Mouse (Mus musculus) stomach, embryonic 16.5 days (tissue): ENCODE measurements at regions not wholly inside any gene's neighbourhood (a gene's known extent, or its start where the extent isn't known, plus 50 kb on each side); places are given as distances from the start of the nearest gene placed in this dataset.

Experiments used
- ATAC-seq: fragments of 200-750 bp; cut with Nextera tagmentation; 2 replicates; pipeline ENCODE4 v1.8.0; 2017; ENCODE audit warnings: moderate number of reproducible peaks, moderate TSS enrichment; ENCODE audit not compliant: insufficient read depth, low FRiP score
- H3K27ac ChIP-seq: fragments of 300-500 bp; sonication (generic); 2 replicates; pipeline ENCODE4 v1.5.1; 2014; ENCODE audit warnings: low read length
- H3K27me3 ChIP-seq: fragments of 300-500 bp; sonication (generic); 2 replicates; pipeline ENCODE4 v1.6.1; 2014; ENCODE audit warnings: low read length, control low read depth, mixed read lengths; ENCODE audit not compliant: control insufficient read depth, insufficient read depth
- H3K36me3 ChIP-seq: fragments of 300-500 bp; sonication (generic); 2 replicates; pipeline ENCODE4 v1.6.1; 2014; ENCODE audit warnings: low read length; ENCODE audit not compliant: control insufficient read depth, insufficient read depth
- H3K4me1 ChIP-seq: fragments of 300-500 bp; sonication (generic); 2 replicates; pipeline ENCODE4 v1.6.1; 2014; ENCODE audit warnings: low read length, control low read depth, mixed read lengths; ENCODE audit not compliant: control insufficient read depth, insufficient read depth
- H3K4me2 ChIP-seq: fragments of 300-500 bp; sonication (generic); 2 replicates; pipeline ENCODE4 v1.6.1; 2014; ENCODE audit warnings: low read depth, low read length, mixed read lengths
- H3K4me3 ChIP-seq: fragments of 300-500 bp; sonication (generic); replicated peaks from 2 replicates; pipeline ENCODE4 v1.5.1; 2014; ENCODE audit warnings: mild to moderate bottlenecking, low read length
- H3K9ac ChIP-seq: fragments of 300-500 bp; sonication (generic); 2 replicates; pipeline ENCODE4 v1.6.1; 2014; ENCODE audit warnings: low read length
- H3K9me3 ChIP-seq: fragments of 300-500 bp; sonication (generic); replicated peaks from 2 replicates; pipeline ENCODE4 v1.6.1; 2016; ENCODE audit warnings: low read length, control low read depth; ENCODE audit not compliant: control insufficient read depth
- WGBS: fragments of 180-500 bp; shearing (Covaris S2); extraction: QIAGEN DNeasy Blood & Tissue Kit; methylation state at CpG from one replicate; pipeline ENCODE4 v1.1.7; 2014; 5-methylcytosine and 5-hydroxymethylcytosine counted together

DNA sequence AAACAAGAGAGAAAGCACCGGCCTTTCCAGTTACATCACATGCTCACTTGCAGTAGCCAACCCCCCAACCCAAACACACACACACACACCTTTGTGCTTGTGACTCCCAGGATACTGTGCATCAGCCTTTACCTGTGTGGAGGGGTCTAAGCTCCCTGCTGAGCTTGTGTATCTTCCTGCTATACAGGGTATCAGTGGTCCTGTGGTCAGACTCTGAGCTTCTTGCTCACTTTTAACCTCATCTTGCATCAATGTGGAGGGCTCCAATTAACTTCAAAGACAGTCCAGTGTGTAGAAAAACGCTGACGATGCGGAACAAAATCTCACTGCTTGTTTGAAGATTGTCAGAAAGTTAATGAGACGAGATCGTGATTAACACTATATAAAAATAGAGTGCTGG is 71.4 kb upstream of the Gypa start:
- no peak overlapping the region for H3K4me3 ChIP-seq
- no peaks in the 10 kb centered on the region for H3K36me3 ChIP-seq
- no peaks in the 10 kb centered on the region for H3K9me3 ChIP-seq
- H3K4me2 ChIP-seq, result no peak overlapping the region
- H3K27ac ChIP-seq, result no peak overlapping the region
- no peak overlapping the region for H3K9ac ChIP-seq
- ATAC-seq, result no peak
- no peaks in the 10 kb centered on the region for H3K27me3 ChIP-seq
- H3K4me1 ChIP-seq, result no peaks in the 10 kb centered on the region
- 88% methylated on average over 6 of the region's 6 CpGs for WGBS

DNA sequence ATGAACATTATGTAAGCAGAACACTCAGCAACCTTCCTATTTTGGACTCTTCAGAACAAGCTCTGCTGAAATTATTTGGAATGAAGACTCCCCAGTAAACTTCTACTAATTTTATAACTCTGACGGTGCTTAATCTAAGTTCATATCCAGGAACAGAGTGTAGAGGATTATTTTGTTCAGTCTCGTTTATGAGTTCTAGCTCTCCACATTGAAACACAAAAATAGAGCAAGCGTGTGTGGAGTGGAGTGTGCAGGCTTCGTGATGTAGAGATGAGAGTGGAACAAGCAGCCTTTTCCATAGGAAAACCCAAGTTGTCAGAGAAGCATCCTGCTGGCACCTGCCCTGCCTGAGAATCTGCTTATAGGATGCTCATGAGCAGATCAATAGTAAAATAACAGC is 77.5 kb upstream of the Gypa start:
- Histone ChIP-seq H3K4me2 (no peak overlapping the region), H3K36me3 (no peaks in the 10 kb centered on the region), H3K9ac (no peak overlapping the region), H3K27me3 (no peaks in the 10 kb centered on the region), H3K4me1 (no peaks in the 10 kb centered on the region), H3K9me3 (no peaks in the 10 kb centered on the region), H3K27ac (no peak overlapping the region), H3K4me3 (no peak overlapping the region)
- WGBS, result 80% methylated on average over 4 of the region's 4 CpGs
- ATAC-seq, result no peak

DNA sequence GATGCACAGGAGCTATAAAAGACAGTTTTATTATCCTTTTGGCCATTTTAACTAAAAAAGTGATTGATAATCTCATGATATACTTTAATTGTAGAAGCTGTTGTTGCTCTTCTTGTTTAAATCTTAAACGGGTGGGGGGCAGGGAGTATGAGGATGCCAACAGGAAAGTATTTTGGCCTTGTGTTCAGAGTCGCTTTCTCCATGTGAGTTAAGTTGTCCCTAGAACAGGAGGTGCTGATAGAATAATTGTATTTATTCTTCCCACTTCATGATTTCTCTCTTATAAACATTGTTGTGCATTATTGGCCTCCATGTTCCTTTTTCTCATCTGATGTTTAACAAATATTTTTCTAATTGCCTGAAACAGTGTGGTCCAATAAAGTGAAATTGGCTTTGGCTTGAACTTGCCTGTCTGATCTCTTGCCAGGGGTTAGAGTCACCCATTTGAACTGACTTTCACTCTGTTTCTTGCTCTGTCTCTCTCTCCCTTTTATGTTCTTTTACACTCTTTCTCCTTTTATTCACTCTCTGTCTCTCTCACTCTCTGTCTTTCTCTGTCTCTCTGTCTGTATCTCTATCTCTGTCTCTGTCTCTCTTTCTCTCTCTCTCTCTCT is 93.9 kb upstream of the Gypa start:
- WGBS, result 67% methylated on average over 2 of the region's 2 CpGs
- H3K9ac ChIP-seq, result no peak overlapping the region
- no peaks in the 10 kb centered on the region for H3K4me1 ChIP-seq
- no peak for ATAC-seq
- no peak overlapping the region for H3K27ac ChIP-seq
- no peaks in the 10 kb centered on the region for H3K9me3 ChIP-seq
- H3K36me3 ChIP-seq, result no peaks in the 10 kb centered on the region
- no peak overlapping the region for H3K4me3 ChIP-seq
- no peak overlapping the region for H3K4me2 ChIP-seq
- H3K27me3 ChIP-seq, result no peaks in the 10 kb centered on the region

DNA sequence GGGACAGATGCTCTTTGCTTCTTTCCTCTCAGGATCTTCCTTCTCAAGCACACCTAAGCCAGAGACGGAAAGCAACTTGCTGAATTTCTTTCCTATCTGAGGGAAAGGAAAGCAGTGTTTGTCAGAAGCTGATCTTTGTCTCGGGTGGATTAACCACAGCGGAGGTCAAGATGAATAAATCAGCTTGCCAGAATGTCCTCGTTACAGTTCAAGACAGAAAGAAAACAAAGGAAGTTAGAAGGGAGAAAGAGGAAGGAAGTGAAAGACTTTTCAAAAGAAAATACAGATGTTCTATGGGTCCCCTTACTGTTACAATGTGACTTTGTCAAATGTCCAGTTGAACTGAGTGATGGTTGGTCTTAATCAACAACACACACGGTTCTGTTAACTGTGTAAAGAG is 98.6 kb upstream of the Gypa start:
- no peak overlapping the region for H3K4me2 ChIP-seq
- no peaks in the 10 kb centered on the region for H3K9me3 ChIP-seq
- H3K27me3 ChIP-seq, result no peaks in the 10 kb centered on the region
- no peaks in the 10 kb centered on the region for H3K36me3 ChIP-seq
- H3K4me1 ChIP-seq, result no peaks in the 10 kb centered on the region
- ATAC-seq, result no peak
- no peak overlapping the region for H3K27ac ChIP-seq
- H3K9ac ChIP-seq, result no peak overlapping the region
- no peak overlapping the region for H3K4me3 ChIP-seq
- WGBS, result 25% methylated on average over 5 of the region's 5 CpGs

DNA sequence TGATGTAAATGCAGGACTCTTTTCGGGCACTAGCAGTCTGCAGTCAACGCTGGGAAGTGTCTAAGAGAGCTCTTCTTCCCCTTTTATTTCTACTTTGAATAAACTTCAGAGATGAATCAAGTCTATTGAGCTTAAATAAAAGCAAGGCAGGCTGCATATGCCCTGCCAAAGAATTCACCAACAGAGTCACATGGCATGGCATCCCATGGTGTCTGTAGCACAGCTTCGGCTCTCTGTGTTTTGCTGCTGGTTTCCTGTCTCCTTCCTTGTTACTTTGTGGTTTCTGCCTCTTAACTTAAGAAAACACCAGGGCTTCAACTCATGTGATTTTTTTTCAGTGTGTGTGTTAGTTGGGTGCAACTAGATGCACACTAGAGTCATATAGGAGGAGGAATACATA is 100.5 kb upstream of the Gypa start:
- ATAC-seq, result no peak
- no peak overlapping the region for H3K4me3 ChIP-seq
- 83% methylated on average over 3 of the region's 3 CpGs for WGBS

DNA sequence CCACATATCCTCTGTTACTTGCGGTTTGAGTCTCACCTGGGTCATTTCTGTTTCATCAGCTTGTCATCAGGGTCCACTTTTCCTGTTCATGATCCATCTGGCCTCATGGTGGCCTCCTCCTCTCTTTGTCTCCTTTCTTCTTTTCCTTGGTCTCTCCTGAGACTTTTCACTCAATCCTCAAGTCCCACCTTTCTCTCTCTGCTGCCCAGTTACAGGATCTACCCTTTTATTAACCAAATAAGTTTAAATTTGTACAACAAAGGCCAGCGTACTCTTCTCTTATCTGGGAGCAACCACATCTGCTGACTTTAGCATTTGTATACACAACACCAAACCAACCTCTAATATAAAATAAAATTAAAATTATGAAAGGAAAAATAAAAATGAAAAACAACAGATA is 124.4 kb upstream of the Gypa start:
- Histone ChIP-seq H3K4me3 (no peak overlapping the region), H3K36me3 (no peaks in the 10 kb centered on the region), H3K27me3 (no peaks in the 10 kb centered on the region), H3K9me3 (no peaks in the 10 kb centered on the region), H3K27ac (no peak overlapping the region), H3K9ac (no peak overlapping the region), H3K4me1 (no peaks in the 10 kb centered on the region), H3K4me2 (no peak overlapping the region)
- WGBS, result 84% methylated on average over 2 of the region's 2 CpGs
- ATAC-seq, result no peak

More for the DNA sequence above, 100.5 kb upstream of the Gypa start:
- Histone ChIP-seq H3K9ac (no peak overlapping the region), H3K9me3 (no peaks in the 10 kb centered on the region), H3K4me2 (no peak overlapping the region), H3K27ac (no peak overlapping the region), H3K27me3 (no peaks in the 10 kb centered on the region), H3K4me1 (no peaks in the 10 kb centered on the region), H3K36me3 (no peaks in the 10 kb centered on the region)

DNA sequence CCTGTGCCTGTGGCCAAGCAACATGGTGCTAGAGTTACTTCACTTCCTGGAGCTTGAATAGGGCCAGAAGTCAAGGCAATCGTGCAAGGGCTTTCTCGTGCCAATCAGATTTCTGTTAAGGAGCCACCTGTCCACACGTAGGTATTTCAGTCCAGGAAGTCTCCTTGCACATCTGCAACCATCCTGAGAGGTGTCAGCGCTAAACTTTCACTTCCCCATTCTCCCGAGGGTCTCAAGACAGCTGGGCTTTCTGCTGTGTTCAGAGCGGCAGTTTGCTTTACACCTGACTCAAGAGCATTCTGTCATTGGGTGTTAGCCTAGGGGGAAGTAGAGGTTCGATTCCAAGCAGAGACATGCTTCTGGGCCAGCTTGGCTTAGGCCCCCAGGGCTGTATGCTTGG is 129.5 kb upstream of the Gypa start:
- Histone ChIP-seq H3K27ac (no peak overlapping the region), H3K4me2 (no peak overlapping the region), H3K36me3 (no peaks in the 10 kb centered on the region), H3K9me3 (no peaks in the 10 kb centered on the region), H3K4me3 (no peak overlapping the region), H3K9ac (no peak overlapping the region), H3K27me3 (no peaks in the 10 kb centered on the region), H3K4me1 (no peaks in the 10 kb centered on the region)
- ATAC-seq, result no peak
- 80% methylated on average over 7 of the region's 7 CpGs for WGBS

DNA sequence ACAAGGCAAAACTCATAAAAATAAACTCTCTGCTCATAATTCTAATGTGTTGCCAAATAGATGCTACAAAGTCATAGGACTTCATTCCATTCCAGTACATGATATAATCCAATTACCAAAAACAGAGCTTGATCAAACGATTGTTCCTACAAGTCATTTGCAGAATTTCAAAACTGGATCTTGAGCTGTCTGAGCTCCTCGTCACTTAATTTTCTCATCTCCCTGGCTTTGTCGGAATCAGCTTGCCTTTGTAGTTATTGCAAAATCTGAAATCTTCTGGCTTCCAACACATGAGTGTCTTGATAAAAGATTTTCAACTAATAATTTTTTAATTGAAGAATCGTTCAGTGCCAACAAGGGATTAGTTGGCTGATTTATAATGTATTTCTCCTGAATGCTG is 150.3 kb upstream of the Gypa start:
- no peaks in the 10 kb centered on the region for H3K27me3 ChIP-seq
- no peaks in the 10 kb centered on the region for H3K4me1 ChIP-seq
- H3K27ac ChIP-seq, result no peak overlapping the region
- no peak for ATAC-seq
- WGBS, result 88% methylated on average over 4 of the region's 4 CpGs
- no peaks in the 10 kb centered on the region for H3K36me3 ChIP-seq
- no peak overlapping the region for H3K4me3 ChIP-seq
- no peak overlapping the region for H3K4me2 ChIP-seq
- H3K9me3 ChIP-seq, result no peaks in the 10 kb centered on the region
- no peak overlapping the region for H3K9ac ChIP-seq

DNA sequence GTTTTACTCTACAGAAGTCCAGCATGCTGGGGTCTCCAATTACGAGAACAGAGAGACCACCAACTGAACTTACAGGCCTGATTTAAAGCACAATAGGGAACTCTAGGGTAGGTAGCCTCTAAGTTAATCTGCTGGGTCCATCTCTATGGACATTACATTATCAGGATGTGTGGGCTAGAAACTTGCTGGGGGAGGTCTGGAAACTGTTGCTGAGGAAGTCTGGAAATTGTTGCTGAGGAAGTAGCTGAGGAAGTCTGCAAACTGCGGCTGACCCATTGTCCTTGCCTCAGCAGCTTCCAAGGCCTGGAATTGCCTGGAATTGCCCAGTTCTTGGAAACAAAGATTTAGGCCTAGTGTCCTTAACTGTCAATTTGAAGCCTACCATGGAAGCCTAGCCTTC is 155.7 kb upstream of the Gypa start:
- Histone ChIP-seq H3K4me3 (no peak overlapping the region), H3K4me1 (no peaks in the 10 kb centered on the region), H3K9ac (no peak overlapping the region), H3K9me3 (no peaks in the 10 kb centered on the region), H3K36me3 (no peaks in the 10 kb centered on the region), H3K27me3 (no peaks in the 10 kb centered on the region), H3K4me2 (no peak overlapping the region), H3K27ac (no peak overlapping the region)
- ATAC-seq, result no peak
- WGBS, result 80% methylated on average over 2 of the region's 2 CpGs

DNA sequence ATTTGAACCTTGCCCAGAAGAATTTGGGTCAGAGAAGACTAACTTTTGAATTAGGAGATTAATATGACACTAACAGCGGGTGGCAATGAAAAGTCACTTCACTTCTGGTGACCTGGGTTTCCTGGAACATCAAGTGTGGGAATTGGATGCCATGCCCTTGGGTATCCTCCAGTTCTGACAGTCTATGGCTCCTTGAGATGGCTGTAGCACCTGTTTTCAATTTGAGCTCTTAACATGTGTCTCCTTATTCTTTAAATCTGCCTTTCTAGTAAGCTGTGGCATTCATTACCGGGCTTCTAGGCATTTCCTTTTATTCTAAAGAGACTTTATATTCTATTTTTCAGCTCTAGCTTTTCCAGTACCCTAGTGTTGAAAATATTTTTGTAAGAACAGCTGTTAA is 164.9 kb upstream of the Gypa start:
- no peak for ATAC-seq
- Histone ChIP-seq H3K9ac (no peak overlapping the region), H3K9me3 (no peaks in the 10 kb centered on the region), H3K4me1 (no peaks in the 10 kb centered on the region), H3K27ac (no peak overlapping the region), H3K36me3 (no peaks in the 10 kb centered on the region), H3K4me3 (no peak overlapping the region), H3K27me3 (no peaks in the 10 kb centered on the region), H3K4me2 (no peak overlapping the region)
- WGBS, result 76% methylated on average over 2 of the region's 2 CpGs
